Mouse (Mus musculus): ENCODE data around the gene Mapk1ip1l.

Mapk1ip1l gene

DNA sequence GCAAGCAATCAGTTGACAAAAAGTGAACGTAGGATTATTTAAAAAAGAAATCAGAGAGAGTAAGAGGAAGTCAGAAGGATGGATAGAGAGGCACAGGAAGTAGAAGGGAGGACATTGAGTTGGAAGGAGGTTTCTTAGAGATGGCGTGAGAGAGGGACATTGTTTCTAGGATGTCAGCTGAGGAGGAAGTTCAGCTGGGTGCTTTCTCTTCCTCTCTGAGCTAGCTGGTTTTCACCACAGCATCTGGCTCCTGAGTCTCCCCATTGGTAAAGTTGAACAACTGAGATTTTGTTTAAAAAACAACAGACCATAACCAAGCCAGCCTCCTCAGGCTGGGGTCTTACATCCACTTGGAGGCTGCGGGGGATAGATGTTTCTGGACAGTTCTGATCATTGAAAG lies 61.5 kb downstream of the Mapk1ip1l start:
- in situ Hi-C loops (cut with MseI, MboI): no loop called here

DNA sequence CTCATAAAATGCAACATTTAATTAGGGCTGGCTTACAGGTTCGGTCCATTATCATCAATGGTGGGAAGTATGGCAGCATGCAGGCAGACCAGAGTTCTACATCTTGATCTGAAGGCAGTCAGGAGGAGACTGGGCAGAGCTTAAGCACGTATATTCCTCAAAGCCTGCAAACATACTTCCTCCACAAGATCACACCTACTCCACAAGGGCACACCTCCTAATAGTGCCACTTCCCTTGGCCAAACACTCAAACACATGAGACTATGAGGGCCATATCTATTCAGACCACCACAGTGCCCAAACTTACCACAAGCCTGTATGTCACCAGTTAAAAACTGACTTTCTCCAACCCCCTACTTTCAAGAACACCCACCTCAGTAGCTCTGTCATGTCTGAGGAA lies 63.4 kb downstream of the Mapk1ip1l start:
- in situ Hi-C loops (cut with MseI, MboI): no loop called here

DNA sequence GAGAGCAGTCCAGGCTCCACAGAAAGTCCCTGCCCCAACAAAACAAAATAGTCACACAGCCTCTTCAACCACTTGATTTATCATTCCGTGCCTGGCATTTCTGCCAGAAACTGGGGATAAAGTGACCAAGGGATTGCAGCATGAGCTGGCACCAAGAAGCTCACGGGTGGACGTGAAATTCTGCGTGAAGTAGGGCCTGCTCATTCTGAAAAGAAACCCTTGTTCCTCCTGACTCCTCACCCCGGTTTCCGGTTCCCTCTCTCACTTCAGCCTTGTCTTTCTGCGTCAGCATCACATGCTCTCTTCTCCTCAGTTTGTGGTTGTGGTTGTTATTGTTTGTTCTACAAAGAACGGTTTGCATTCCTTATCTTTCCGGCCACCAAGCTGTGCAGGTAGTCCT lies 63.8 kb downstream of the Mapk1ip1l start:
- in situ Hi-C loops (cut with MseI, MboI): no loop called here

DNA sequence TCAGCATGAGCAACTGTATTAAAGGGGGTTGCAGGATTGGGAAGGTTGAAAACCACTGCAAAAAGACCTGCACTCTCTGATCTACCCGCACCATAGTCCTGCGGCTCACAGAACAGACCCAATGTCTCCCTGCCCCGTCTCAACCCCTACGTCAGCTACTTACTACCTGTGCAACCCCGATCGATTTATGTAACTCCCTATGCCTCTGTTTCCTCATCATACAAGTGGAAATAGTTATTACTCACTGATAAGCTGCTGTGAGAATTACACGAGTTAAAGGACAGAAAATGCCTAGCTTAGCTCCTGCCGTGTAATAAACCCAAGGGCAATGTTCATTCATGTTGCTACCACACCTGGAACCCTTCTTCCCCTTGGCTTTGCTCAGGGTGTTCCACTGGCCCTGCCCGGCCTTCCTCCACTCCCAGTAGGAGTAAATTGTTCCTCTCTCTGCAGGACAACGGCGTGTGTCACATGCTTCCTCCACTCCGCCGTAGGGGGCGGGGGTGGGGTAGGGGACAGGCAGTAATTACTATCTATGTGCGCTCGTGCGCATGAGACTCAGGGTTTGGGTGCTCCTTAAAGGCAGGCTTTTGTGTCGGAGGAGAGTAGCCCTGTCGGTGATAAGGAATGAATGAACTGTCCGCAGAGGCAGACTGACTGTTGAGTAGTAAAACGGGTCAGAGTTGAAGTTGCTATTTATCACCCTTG lies 66.8 kb downstream of the Mapk1ip1l start:
- in situ Hi-C loops (cut with MseI, MboI): no loop called here

DNA sequence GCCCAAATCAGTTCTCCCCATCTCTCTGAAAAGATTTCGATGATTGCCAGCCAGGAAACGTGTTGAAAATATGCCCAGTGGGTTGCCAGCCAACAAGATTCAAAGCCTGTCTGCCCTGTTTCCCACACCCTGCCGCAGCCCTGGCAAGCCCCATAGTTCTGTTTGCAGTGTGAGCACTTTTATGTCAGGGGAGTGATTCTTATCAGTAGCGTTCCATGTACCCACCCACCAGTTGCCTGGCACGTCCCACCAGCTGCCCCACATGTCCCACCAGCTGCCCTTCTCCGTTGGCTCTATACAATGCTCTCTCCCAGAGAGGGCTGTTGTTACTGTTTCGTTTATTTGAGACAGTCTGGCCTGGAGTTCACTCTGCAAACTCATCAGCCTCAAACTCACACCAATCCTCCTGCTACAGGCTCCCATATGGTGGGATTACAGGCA lies 68.8 kb downstream of the Mapk1ip1l start:
- in situ Hi-C loops (cut with MseI, MboI): no loop called here

DNA sequence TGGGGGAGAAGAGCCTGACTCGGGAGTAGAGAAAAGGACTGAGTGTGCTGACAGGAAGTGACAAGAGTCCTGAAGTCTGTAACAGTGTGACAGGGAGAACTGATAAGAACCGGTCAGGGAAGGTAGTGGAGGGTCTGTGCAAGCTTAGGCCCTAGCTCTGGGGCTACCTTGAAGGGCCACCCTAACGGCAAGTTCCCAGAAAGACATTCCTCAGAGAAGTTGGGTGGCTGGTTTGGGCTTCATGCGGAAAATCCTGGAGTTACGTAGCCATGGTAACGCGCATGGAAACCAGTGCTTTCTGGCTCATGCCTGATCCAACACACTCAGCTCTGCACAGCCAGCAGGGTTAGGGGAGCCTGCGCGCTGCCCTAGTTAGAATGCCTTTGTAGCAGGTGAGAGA lies 69.4 kb downstream of the Mapk1ip1l start, which contains the start of gene Lgals3:
TSS of gene Lgals3 (plus strand) at position 291 of the 400 bp plus-strand sequence.
- in situ Hi-C loops (cut with MseI, MboI): no loop called here

DNA sequence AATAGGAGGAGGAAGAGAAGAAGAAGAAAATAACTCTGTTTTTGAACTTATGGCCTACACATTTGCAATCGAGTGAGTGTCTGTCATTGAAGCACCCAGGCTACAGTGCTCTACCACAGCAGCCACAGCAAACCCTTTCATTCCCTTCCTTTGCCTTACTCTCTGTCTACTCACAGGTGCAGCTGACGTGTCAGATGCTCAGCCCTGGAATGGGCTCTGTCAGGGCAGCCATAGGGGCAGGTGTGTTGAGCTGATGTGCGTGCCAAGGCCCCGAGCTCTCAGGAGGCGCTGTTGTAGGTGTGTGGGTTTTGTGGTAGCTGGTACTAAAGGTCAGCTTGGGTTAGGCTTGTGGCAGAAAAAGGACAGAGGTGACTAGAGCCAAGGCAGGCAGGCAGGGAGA lies 71.7 kb downstream of the Mapk1ip1l start:
- in situ Hi-C loops (cut with MseI, MboI): no loop called here

DNA sequence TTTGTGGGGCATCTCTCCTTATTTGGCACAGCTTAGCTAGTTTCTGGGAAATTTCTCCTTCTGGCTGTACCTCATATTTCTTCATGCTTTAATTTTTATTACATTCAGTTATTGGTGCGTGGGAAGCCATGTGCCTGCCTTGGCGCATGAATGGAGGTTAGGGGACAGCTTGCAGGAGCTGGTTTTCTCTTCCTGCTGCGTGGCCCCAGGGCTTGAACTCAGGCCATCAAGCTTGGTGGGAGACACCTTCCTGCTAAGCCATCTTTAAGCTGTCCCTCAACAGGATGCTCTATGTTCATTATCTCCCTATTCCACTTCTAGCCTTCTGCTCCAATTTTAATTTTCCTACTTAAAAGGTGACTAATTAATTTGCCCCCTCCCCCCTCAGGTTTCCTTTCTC lies 72.7 kb downstream of the Mapk1ip1l start:
- in situ Hi-C loops (cut with MseI, MboI): no loop called here

DNA sequence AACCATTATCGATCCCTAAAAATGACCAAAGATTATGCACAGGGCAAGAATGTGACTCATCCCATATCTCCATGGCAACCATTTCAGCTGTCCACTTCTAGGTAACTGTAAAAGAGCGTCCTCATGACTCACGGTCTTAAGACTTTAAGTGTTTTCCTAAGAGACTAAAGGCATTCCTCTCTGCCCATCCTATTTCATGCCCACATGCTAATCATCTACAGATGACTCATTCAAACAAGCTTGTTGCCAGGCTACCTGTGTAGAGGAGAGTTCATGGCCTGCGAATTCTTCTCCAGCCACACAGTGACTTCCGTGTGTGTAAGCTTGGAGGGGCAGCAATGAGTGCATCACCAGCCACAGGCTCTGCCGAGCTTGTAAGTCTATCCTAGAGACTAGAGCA lies 73.6 kb downstream of the Mapk1ip1l start:
- in situ Hi-C loops (cut with MseI, MboI): no loop called here

Data from mouse trophoblast stem cell (cell line).